Mouse (Mus musculus): ENCODE measurements around the gene Atg16l2. TPM values are rescaled to one million over a fixed set of nuclear protein-coding genes. Genes with fewer than 3 reads are reported as not detected.

Gene Atg16l2
- total RNA-seq, 1 experiment, result 24.2 TPM

- Histone ChIP-seq H3K4me1 (ENCODE audit: control insufficient read depth in 2 of 2, insufficient read depth in 2 of 2, low read length in 2 of 2, poor library complexity in 1 of 2) (no peaks in the 10 kb centered on the region), H3K27ac (ENCODE audit: insufficient read depth, low read depth, low read length, poor library complexity, severe bottlenecking) (no peak overlapping the region), H3K9ac (ENCODE audit: insufficient read depth, low read depth, low read length, poor library complexity, severe bottlenecking) (no peak overlapping the region), H3K4me3 (ENCODE audit: insufficient read depth in 1 of 2, low read depth in 1 of 2, low read length in 2 of 2, poor library complexity in 1 of 2, severe bottlenecking in 1 of 2) (no peak overlapping the region), H3K36me3 (ENCODE audit: control insufficient read depth, insufficient read depth, low read length, poor library complexity, severe bottlenecking) (no peaks in the 10 kb centered on the region), H3K9me3 (ENCODE audit: control insufficient read depth, insufficient read depth, low read depth, low read length) (no peaks in the 10 kb centered on the region)
- no peak for DNase-seq (ENCODE audit: low read depth, low spot score)
- in situ Hi-C loops (cut with MboI; ENCODE audit: low sequenced_read_pairs in 2 of 2, unreplicated experiment in 2 of 2), result no loop called here
- TF ChIP-seq ZC3H11A (IDR thresholded peaks at IDR 0.05; ENCODE audit: borderline replicate concordance, low read depth, low read length), result no peak
- peak; percentile 74 for TF ChIP-seq ZNF384 (IDR thresholded peaks at IDR 0.05; ENCODE audit: low read depth, low read length)
- no peak for TF ChIP-seq MAFK (IDR thresholded peaks at IDR 0.05; ENCODE audit: insufficient read depth, low read depth, low read length)
- TF ChIP-seq HCFC1 (IDR thresholded peaks at IDR 0.05; ENCODE audit: borderline replicate concordance, insufficient read depth, low read length), result no peak
Observed at GRCm38 (mm10) chr7:101261941-101262546, 40.0 kb downstream of the Atg16l2 start.

DNA sequence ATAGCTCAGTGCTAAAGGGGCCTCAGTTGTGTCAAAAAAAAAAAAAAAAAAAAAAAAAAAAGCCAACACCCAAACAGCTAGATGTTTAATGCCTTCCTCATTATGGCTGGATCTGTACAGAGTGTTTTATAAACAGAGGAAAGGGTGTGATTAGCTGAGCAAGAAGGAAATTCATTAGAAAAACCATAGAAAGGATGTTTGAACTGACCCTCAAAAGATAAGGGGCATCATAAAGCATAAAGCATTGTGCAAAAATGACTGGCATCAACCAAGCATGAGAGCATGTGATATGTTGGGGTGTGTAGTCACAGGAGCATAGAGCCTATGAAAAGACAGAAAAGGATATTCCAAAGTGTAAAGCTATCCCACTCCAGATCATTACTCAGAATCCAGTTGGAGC lies 43.6 kb downstream of the Atg16l2 start:
- Histone ChIP-seq H3K4me3 (ENCODE audit: insufficient read depth in 1 of 2, low read depth in 1 of 2, low read length in 2 of 2, poor library complexity in 1 of 2, severe bottlenecking in 1 of 2) (no peak overlapping the region), H3K27ac (ENCODE audit: insufficient read depth, low read depth, low read length, poor library complexity, severe bottlenecking) (no peak overlapping the region), H3K9ac (ENCODE audit: insufficient read depth, low read depth, low read length, poor library complexity, severe bottlenecking) (no peak overlapping the region), H3K4me1 (ENCODE audit: control insufficient read depth in 2 of 2, insufficient read depth in 2 of 2, low read length in 2 of 2, poor library complexity in 1 of 2) (no peaks in the 10 kb centered on the region), H3K9me3 (ENCODE audit: control insufficient read depth, insufficient read depth, low read depth, low read length) (no peaks in the 10 kb centered on the region), H3K36me3 (ENCODE audit: control insufficient read depth, insufficient read depth, low read length, poor library complexity, severe bottlenecking) (no peaks in the 10 kb centered on the region)
- no peak for TF ChIP-seq ZC3H11A (IDR thresholded peaks at IDR 0.05; ENCODE audit: borderline replicate concordance, low read depth, low read length)
- TF ChIP-seq ZNF384 (IDR thresholded peaks at IDR 0.05; ENCODE audit: low read depth, low read length), result no peak
- TF ChIP-seq MAFK (IDR thresholded peaks at IDR 0.05; ENCODE audit: insufficient read depth, low read depth, low read length), result no peak
- TF ChIP-seq CHD2 (IDR thresholded peaks at IDR 0.05; ENCODE audit: low read depth, low read length), result no peak
- TF ChIP-seq HCFC1 (IDR thresholded peaks at IDR 0.05; ENCODE audit: borderline replicate concordance, insufficient read depth, low read length), result no peak
- in situ Hi-C loops (cut with MboI; ENCODE audit: low sequenced_read_pairs in 2 of 2, unreplicated experiment in 2 of 2), result no loop called here
- DNase-seq (ENCODE audit: low read depth, low spot score), result no peak

DNA sequence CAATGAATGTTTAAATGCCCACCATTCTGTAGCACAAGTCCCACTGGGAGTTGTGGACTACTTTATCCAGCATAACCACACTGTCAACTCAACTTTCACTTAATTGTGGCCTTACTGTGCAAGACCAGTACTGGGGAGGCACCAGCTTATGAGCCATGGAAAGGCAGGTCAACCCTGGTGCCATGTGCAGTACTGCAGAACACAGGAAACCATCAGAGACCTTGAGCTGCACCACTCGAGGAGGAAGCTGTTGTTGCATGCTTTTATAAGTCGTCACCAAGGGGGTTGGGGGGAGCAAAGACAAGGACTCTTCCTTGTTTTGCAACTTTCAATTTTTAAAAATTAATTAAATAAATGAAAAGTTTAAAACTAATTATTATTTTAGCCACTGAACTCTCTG lies 49.0 kb downstream of the Atg16l2 start:
- no peak overlapping the region for H3K9ac ChIP-seq (ENCODE audit: insufficient read depth, low read depth, low read length, poor library complexity, severe bottlenecking)
- H3K9me3 ChIP-seq (ENCODE audit: control insufficient read depth, insufficient read depth, low read depth, low read length), result no peaks in the 10 kb centered on the region
- in situ Hi-C loops (cut with MboI; ENCODE audit: low sequenced_read_pairs in 2 of 2, unreplicated experiment in 2 of 2), result no loop called here
- 0 out of 2 replicates have a peak, but pooled peaks cover 2% of the 10 kb centered on the region for H3K36me3 ChIP-seq (ENCODE audit: control insufficient read depth, insufficient read depth, low read length, poor library complexity, severe bottlenecking)
- no peak overlapping the region for H3K4me3 ChIP-seq (ENCODE audit: insufficient read depth in 1 of 2, low read depth in 1 of 2, low read length in 2 of 2, poor library complexity in 1 of 2, severe bottlenecking in 1 of 2)
- no peak for DNase-seq (ENCODE audit: low read depth, low spot score)
- no peaks in the 10 kb centered on the region for H3K4me1 ChIP-seq (ENCODE audit: control insufficient read depth in 2 of 2, insufficient read depth in 2 of 2, low read length in 2 of 2, poor library complexity in 1 of 2)
- TF ChIP-seq CHD2 (IDR thresholded peaks at IDR 0.05; ENCODE audit: low read depth, low read length) (no peak), HCFC1 (IDR thresholded peaks at IDR 0.05; ENCODE audit: borderline replicate concordance, insufficient read depth, low read length) (no peak), MAFK (IDR thresholded peaks at IDR 0.05; ENCODE audit: insufficient read depth, low read depth, low read length) (no peak), ZC3H11A (IDR thresholded peaks at IDR 0.05; ENCODE audit: borderline replicate concordance, low read depth, low read length) (no peak), ZNF384 (IDR thresholded peaks at IDR 0.05; ENCODE audit: low read depth, low read length) (no peak)
- no peak overlapping the region for H3K27ac ChIP-seq (ENCODE audit: insufficient read depth, low read depth, low read length, poor library complexity, severe bottlenecking)

- TF ChIP-seq ZNF384 (IDR thresholded peaks at IDR 0.05; ENCODE audit: low read depth, low read length) (no peak), HCFC1 (IDR thresholded peaks at IDR 0.05; ENCODE audit: borderline replicate concordance, insufficient read depth, low read length) (no peak), MAFK (IDR thresholded peaks at IDR 0.05; ENCODE audit: insufficient read depth, low read depth, low read length) (no peak), ZC3H11A (IDR thresholded peaks at IDR 0.05; ENCODE audit: borderline replicate concordance, low read depth, low read length) (no peak), CHD2 (IDR thresholded peaks at IDR 0.05; ENCODE audit: low read depth, low read length) (no peak)
- in situ Hi-C loops (cut with MboI; ENCODE audit: low sequenced_read_pairs in 2 of 2, unreplicated experiment in 2 of 2), result no loop called here
- Histone ChIP-seq H3K9ac (ENCODE audit: insufficient read depth, low read depth, low read length, poor library complexity, severe bottlenecking) (no peak overlapping the region), H3K4me1 (ENCODE audit: control insufficient read depth in 2 of 2, insufficient read depth in 2 of 2, low read length in 2 of 2, poor library complexity in 1 of 2) (no peaks in the 10 kb centered on the region), H3K36me3 (ENCODE audit: control insufficient read depth, insufficient read depth, low read length, poor library complexity, severe bottlenecking) (0 out of 2 replicates have a peak, but pooled peaks cover 2% of the 10 kb centered on the region), H3K4me3 (ENCODE audit: insufficient read depth in 1 of 2, low read depth in 1 of 2, low read length in 2 of 2, poor library complexity in 1 of 2, severe bottlenecking in 1 of 2) (no peak overlapping the region), H3K9me3 (ENCODE audit: control insufficient read depth, insufficient read depth, low read depth, low read length) (no peaks in the 10 kb centered on the region), H3K27ac (ENCODE audit: insufficient read depth, low read depth, low read length, poor library complexity, severe bottlenecking) (no peak overlapping the region)
- no peak for DNase-seq (ENCODE audit: low read depth, low spot score)
Observed at GRCm38 (mm10) chr7:101249173-101249572, 52.9 kb downstream of the Atg16l2 start.
